Mouse (Mus musculus): ENCODE measurements around the gene Psmb8.

Psmb8 gene

GRCm38 (mm10) chr17:34196941-34197894 is at the start of gene Psmb8:
TSS of gene Psmb8 (plus strand) at chr17:34197721.
- peak; percentile 60 to 88 for DNase-seq (ENCODE audit: low spot score in 2 of 2)

GRCm38 (mm10) chr17:34152923-34153322 is 44.6 kb upstream of the Psmb8 start, which contains the start of gene H2-DMb1:
TSS of gene H2-DMb1 (plus strand) at chr17:34153072.
- no peak for DNase-seq (ENCODE audit: low spot score in 2 of 2)

- DNase-seq (ENCODE audit: low spot score in 2 of 2): no peak
These were observed 42.0 kb upstream of the Psmb8 start for GRCm38 (mm10) chr17:34155534-34155933.

GRCm38 (mm10) chr17:34164202-34164895 is 33.2 kb upstream of the Psmb8 start:
- DNase-seq (ENCODE audit: low spot score in 2 of 2): peak in 1 of 2 experiments; percentile 65

- peak in 1 of 2 experiments; percentile 48 for DNase-seq (ENCODE audit: low spot score in 2 of 2)
These were observed 32.3 kb upstream of the Psmb8 start for GRCm38 (mm10) chr17:34165033-34165730.

GRCm38 (mm10) chr17:34169279-34169678 is 28.2 kb upstream of the Psmb8 start:
- DNase-seq (ENCODE audit: low spot score in 2 of 2): peak in 1 of 2 experiments; percentile 51

- DNase-seq (ENCODE audit: low spot score in 2 of 2): no peak
These were observed 27.0 kb upstream of the Psmb8 start for GRCm38 (mm10) chr17:34170487-34170876.

- DNase-seq (ENCODE audit: low spot score in 2 of 2): peak; percentile 78 to 89
These were observed 26.5 kb upstream of the Psmb8 start for GRCm38 (mm10) chr17:34170877-34171498.

- peak in 1 of 2 experiments; percentile 41 for DNase-seq (ENCODE audit: low spot score in 2 of 2)
These were observed 25.0 kb upstream of the Psmb8 start for GRCm38 (mm10) chr17:34172528-34172927.

- DNase-seq (ENCODE audit: low spot score in 2 of 2): peak in 1 of 2 experiments; percentile 26
These were observed 23.4 kb upstream of the Psmb8 start for GRCm38 (mm10) chr17:34174075-34174474.

- peak in 1 of 2 experiments; percentile 42 for DNase-seq (ENCODE audit: low spot score in 2 of 2)
These were observed 20.3 kb upstream of the Psmb8 start for GRCm38 (mm10) chr17:34177179-34177578.

GRCm38 (mm10) chr17:34179019-34179418 is 18.5 kb upstream of the Psmb8 start:
- DNase-seq (ENCODE audit: low spot score in 2 of 2): no peak

- peak in 1 of 2 experiments; percentile 31 for DNase-seq (ENCODE audit: low spot score in 2 of 2)
These were observed 17.3 kb upstream of the Psmb8 start for GRCm38 (mm10) chr17:34179913-34180859.

GRCm38 (mm10) chr17:34183564-34184219 is 13.8 kb upstream of the Psmb8 start:
- DNase-seq (ENCODE audit: low spot score in 2 of 2): no peak

GRCm38 (mm10) chr17:34185526-34185925 is 12.0 kb upstream of the Psmb8 start:
- no peak for DNase-seq (ENCODE audit: low spot score in 2 of 2)

- peak in 1 of 2 experiments; percentile 52 for DNase-seq (ENCODE audit: low spot score in 2 of 2)
These were observed 10.6 kb upstream of the Psmb8 start for GRCm38 (mm10) chr17:34186885-34187260.

GRCm38 (mm10) chr17:34187261-34187916 is 10.1 kb upstream of the Psmb8 start, which contains the start of the genes Tap1 and Psmb9:
TSS of gene Tap1 (plus strand) at chr17:34187553.
TSS of gene Psmb9 (minus strand) at chr17:34187764.
- peak; percentile 98 to 99 for DNase-seq (ENCODE audit: low spot score in 2 of 2)

GRCm38 (mm10) chr17:34188010-34188409 is 9.5 kb upstream of the Psmb8 start:
- DNase-seq (ENCODE audit: low spot score in 2 of 2): peak; percentile 63 to 70

- DNase-seq (ENCODE audit: low spot score in 2 of 2): no peak
These were observed 8.5 kb upstream of the Psmb8 start for GRCm38 (mm10) chr17:34188986-34189385.
